Mouse (Mus musculus): ENCODE measurements around the gene Cpsf4l. TPM values are rescaled to one million over a fixed set of nuclear protein-coding genes. Genes with fewer than 3 reads are reported as not detected.

Cpsf4l gene
- total RNA-seq, 2 experiments from 2014 or later, result not detected

DNA sequence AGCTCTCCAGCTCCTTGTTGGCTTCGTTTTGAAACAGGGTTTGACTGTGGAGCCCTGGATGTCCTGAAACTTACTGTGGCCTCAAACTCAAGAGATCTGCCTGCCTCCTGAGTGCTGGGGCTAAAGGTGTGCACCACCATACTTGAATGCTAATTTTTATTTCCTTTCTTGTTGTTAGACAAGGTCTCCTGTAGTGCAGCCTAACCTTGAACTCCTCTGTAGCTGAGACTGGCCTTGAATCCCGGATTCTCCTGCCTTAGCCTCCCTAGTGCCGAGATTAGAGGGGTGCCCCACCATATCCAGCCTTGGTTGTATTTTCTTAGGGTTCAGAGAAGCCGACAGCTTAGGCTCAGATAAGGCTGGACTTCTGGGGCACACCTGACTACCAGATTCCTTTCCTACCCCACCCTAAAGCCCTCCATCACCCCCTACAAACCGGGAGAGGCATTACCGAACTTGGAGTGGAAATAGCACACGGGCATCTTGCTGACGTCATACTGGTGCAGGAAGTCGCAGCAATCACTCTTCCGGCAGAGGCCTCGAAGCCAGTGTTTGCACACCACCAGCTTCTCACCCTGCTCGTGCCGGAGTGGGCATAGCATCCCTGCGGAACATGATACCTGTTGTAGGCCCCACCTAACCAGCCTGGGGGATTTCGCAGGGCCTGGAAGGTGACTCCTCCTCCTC lies 3.7 kb downstream of the Cpsf4l start:
- no peak for DNase-seq (ENCODE audit: low spot score in 2 of 2)

DNA sequence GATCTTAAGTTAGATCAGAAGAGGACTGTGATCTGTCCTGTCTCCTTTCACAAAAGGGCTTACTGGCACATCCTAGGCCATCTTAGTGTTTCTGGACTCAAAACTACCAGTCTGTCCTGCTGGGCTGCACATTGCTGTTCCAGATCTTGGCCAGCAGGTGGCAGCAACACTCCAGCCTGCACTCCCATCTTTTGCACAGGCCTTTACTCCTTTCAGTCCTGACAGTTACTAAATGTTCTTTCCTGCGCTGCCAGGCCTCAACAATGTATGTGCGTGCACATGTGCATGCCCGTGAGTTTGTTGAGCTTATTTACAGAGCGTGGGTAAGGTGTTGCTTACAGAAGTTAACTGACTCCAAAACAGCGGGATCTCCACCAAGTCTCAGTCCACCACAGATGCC lies 6.1 kb downstream of the Cpsf4l start:
- DNase-seq (ENCODE audit: low spot score in 2 of 2), result peak; percentile 75 to 89

DNA sequence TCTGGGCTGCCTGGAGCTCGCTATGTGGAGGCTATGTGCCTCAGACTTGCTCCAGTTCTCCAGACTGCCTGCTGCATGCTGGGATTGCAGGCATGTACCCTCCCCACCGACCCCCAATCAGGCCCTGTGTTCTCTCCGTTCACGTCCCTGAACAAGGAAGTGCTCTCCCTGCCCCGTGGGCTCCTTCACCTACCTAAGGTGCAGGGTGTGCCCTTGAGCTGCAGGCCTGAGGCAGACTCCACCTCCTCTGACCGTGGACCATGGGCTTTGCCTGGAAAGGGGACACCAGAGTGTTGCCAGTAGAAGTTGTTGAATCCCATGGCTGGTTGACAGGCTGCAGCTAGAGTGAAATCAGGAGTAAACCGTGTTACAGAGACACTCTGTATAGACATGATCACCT lies 10.2 kb downstream of the Cpsf4l start:
- no peak for DNase-seq (ENCODE audit: low spot score in 2 of 2)

DNA sequence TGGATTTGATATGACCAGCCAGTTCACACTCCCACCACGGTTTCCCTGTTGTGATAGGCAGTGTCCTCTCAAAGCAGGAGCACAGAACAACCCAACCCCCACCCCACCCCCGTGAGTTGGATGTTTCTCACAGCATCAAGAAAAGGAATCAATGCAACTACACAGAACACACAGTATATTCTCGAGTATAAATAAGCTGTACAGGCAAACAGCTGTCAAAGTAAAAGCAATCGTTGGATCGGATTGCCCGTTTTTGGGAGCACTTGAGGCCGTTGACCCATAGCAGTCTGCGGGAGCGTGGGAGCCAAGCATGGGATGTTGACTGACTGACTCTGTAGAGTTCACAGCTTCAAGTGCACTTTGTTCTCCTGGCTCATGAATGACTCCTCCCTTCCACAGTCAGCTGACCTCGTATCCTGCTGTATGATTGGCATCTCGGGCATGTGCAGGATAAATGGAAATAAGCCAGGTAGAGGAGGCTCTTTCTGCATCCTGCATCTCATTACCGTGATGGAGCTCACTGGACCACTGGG lies 11.7 kb downstream of the Cpsf4l start:
- no peak for DNase-seq (ENCODE audit: low spot score in 2 of 2)

DNA sequence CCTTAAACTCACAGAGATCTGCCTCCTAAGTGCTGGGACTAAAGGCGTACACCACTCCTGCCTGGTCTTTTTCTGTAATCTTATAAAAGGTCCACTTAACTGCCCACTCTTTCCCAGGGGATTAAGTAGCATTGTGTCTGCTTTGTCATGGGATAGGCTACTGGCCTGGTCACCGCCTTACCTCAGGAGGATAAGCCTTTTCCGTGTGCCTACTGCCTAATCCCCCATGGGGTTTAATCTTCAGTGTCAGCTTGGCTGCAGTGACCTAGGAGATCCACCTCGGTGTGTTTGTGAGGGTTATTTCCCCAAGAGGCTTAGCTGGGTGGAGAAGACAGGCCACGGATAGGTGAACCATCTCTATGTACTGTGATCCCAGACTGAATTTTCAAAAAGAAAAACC lies 12.2 kb downstream of the Cpsf4l start:
- DNase-seq (ENCODE audit: low spot score in 2 of 2), result no peak

DNA sequence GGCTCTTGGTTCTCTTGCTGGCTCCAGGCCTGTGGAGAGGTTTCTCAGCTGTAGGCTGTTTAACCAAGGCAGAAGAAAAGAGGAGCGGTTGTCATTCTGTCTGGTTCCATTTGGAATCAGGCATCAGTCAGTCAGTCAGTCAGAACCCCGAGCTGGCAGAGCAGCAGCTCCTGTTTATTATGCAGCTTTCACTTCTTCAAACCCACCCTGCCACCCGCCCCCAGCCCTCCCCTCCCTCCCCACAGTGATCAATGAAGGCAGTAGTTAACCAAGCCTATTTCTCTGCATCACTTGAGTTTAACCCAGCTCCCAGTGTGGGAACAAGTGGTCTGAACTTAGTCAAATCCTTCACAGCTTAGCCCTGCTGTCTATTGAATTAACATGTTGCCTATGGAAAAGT lies 18.0 kb downstream of the Cpsf4l start:
- DNase-seq (ENCODE audit: low spot score in 2 of 2), result no peak

DNA sequence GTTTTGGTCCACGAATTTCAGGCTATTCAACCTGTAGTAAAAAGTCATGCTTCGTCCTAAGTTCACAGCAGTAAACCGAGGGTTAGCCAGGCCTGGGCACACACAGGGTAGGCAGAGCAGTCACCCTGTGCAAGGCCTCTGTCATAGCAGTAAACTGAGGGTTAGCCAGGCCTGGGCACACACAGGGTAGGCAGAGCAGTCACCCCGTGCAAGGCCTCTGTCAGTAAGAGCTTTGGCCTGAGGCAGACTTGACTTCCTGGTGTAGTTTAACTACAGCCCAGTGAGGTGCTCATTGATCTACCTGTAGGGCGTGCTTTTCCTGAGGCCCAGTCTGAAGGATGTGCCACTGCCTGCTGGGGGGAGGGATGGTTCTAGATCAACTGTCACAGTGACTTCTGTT lies 18.5 kb downstream of the Cpsf4l start:
- no peak for DNase-seq (ENCODE audit: low spot score in 2 of 2)

DNA sequence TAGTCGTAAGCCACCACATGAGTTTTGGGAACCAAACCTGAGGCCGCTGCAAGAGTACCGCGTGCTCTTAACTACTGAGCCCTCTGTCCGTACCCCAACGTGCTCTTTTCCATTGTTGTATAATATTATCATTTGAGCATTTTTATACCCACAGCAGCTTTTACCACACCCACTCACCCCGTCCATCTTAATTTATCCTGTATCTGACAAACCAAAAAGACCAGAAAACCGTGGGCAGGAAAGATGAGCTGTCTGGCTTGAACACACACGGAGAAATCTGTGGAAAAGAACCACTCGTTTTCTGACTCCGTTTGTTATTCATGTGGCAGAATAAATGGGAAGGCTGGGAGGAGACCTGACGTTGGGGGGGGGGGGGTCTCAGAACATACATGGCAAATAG lies 19.3 kb downstream of the Cpsf4l start:
- peak in 1 of 2 experiments; percentile 73 for DNase-seq (ENCODE audit: low spot score in 2 of 2)

DNA sequence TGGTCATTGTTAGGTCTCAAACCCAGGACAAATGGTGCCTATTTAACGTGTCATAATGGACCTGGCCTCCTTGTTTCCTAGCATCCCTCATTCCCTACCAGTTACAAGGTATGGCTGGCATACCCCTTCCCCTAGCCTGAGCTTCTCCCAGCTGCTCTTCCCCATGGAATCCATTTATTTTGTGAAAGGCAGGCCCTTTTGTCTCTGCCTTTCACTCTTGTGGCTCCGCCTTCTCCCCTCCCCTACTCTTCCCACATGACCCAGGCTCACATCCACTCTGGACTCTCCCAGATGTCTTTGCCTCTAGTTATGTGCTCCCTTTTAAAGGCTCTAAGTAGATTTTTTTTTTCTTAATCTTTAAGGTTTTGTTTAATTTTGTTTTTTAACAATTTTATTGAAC lies 22.8 kb downstream of the Cpsf4l start:
- no peak for DNase-seq (ENCODE audit: low spot score in 2 of 2)

DNA sequence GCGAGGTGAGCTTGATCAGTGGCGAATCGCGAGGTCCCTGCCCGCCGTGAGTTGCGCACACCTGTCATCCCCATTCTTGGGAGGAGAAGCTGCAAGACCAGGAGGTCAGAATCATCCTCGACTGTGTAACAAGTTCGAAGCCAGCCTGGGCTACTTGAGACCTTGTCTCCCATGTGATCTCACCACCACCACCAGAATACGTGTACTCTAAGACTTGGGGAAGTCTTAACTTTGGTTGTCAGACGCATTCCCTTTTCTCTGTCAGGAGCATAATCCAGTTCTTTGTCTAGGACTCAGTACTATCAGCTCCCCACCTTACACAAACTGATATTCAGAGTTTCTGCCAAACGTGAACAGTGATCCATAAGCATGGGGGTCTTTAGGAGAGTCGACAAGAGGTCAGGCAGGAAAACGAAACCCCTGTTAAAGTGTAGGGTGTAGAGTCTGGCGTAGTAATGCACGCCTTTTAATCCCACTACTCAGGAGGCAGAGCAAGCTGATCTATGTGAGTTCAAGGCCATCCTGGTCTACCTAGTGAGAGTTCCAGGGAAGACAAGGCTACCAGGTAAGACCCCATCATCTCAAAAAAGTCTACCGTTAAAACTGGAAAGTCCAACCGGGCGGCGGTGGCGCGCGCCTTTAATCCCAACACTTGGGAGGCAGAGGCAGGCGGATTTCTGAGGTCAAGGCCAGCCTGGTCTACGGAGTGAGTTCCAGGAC lies 24.9 kb downstream of the Cpsf4l start:
- no peak for DNase-seq (ENCODE audit: low spot score in 2 of 2)

DNA sequence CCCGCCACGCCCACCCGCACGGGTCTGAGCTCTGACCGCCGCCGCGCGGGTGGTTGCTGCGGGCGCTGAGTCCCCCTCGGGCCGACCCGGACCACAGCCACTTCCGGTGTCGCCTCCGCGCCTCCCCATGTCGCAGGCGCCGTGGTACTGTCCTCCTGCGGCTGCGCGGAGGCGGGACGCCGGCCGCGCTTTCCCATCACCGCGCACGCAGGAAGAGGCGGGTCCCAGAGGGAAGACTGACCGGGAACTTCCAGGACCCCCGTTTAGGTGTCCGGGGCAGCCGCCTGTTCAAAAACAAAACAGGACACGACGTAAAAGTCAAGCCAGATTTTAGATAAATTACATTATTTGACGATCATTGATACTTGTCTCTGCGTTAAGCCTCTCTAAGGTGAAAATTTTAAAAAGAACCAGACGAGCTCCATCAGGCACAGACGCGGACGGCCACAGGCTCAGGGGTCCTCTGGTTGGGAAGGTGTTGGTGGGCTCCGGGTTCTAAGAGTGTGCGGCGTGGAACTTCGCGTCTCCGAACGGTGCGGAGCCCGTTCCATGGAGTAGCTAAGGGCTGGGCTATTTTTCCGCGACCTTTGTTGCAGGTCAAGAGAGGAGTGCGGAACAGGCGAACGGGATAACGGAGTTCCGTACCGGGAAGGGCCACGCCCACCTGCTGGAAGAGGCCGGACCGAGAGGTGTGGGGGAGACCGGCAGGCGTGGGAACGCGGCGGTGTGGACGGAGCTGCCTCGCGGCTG lies 25.7 kb downstream of the Cpsf4l start, which contains the start of the genes Fam104a and D11Wsu47e:
Gene Fam104a, minus strand, starts transcription at position 199 of the 750 bp plus-strand sequence.
Gene D11Wsu47e, plus strand, starts transcription at position 456 of the 750 bp plus-strand sequence.
- peak; percentile 94 to 96 for DNase-seq (ENCODE audit: low spot score in 2 of 2)

DNA sequence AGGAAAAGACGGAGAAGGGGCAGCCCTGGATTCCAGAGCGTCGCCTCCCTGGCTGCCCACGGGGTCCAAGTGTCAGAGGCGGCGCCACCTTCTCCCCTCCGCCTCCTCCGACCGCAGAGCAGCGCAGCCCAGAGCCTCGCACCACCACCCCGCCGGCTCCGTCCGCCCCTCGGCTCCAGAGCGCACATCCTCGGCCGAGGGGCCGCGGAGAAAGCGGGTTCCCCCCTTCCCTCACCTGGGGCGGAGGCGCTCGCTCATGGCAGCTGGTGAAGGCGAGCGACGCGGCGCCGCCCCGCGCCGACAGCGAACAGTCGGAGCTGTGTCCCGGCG lies 26.2 kb downstream of the Cpsf4l start:
- DNase-seq (ENCODE audit: low spot score in 2 of 2), result no peak

DNA sequence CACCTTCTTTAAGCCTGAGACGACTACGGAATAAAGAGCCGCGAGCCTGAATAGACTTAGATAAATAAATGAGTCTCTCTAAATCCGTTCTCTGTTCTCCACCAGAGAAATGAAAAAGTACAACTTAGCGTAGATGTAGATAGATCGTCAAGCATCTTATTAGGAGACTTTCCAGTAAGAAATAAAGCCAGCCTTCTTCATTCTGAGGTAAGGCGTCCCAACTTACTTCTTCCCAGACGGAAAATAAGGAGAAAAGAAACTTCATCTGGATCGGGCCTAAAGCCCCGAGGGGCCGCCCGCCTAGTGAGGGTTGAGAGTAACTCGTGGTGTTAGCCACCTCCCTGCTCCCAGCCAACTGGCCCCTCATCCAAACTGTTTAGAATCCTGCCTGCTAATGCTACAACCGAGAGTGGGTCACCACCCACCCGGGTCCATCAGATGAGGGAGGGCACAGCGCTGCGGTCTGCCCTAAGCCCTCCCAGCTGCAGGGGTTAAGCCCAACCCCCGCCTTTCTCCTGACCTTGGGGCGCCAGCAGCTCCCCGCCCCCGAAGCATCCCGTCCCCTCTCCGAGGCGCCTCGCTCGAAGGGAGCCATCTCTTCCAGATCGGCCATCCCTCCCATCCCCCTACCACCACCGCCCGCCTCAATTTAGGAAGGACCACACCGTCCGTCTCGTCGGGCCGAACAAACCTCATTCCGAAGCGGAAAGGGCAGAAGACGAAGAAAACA lies 26.8 kb downstream of the Cpsf4l start:
- DNase-seq (ENCODE audit: low spot score in 2 of 2), result no peak

DNA sequence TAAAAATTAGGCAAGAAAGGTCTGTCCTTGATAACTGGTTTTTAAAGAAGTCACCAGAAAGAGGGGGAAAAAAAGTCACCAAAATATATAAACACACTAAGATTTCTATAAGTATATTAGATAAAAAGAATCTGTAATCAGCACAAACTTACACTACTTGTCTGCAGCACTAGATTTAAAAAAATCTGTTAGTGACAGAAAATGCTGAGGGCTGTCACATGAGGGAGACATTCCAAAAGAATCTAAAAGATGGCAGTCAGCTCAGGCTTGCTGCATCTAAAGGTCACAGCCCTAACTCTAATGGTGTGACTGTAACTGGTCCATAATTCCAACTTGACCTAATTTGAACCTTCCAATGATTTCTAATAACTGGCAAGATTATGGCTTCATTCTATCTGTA lies 27.8 kb downstream of the Cpsf4l start:
- no peak for DNase-seq (ENCODE audit: low spot score in 2 of 2)

DNA sequence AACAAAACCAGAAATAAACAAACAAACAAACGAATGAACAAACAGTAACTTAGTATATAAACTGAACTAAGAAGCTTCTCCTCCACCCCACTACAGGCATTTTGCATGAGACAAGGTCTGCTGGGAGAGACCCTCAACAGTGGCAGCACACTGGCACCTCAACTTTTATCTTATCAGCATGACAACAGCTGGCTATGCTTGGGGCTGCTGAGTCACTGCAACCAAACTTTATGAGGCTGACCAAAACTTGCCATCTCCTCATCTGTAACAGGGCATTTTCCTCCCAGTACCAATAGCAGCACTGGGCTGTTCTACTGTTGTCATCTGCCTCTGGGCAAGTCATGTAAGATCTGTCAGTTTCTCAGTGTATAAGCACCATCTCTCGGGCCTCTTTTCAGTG lies 28.9 kb downstream of the Cpsf4l start:
- no peak for DNase-seq (ENCODE audit: low spot score in 2 of 2)

DNA sequence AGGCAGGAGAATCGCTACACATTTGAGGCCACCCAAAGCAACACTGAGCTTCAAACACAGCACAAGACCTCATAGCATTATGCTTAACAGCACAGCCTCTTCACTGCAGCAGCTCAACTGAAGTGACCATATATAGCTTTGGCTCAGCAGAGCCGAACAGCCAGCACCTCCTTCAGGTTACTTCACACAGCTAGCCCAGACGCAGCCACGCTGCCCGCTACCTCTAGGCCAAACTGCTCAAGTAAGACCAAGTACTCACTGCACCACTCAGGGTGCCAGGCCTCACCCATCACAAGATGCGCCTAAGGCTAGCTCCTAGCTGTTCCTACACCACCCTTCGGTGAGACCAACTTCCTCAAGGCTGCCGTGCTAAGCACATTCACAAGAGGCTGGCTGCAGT lies 31.4 kb downstream of the Cpsf4l start:
- DNase-seq (ENCODE audit: low spot score in 2 of 2), result no peak

DNA sequence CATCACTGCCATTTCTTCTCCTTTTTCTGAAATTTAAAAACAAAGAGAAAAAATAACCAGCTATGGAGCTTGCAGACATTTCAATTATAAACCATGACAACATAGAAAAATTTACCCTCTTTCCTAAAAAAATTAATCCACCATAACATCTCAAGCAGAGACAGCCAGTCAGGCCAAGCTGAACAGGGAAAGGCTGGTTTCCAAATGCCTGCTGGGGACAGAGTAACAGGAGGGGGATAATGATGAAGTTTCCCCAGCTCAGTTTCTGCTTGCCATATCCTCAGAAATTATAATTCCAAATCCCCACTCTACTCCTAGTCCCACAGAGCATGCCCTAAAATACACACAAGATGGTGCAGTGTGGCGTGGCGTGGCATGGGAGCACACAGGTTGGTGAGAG lies 32.4 kb downstream of the Cpsf4l start:
- DNase-seq (ENCODE audit: low spot score in 2 of 2), result no peak

DNA sequence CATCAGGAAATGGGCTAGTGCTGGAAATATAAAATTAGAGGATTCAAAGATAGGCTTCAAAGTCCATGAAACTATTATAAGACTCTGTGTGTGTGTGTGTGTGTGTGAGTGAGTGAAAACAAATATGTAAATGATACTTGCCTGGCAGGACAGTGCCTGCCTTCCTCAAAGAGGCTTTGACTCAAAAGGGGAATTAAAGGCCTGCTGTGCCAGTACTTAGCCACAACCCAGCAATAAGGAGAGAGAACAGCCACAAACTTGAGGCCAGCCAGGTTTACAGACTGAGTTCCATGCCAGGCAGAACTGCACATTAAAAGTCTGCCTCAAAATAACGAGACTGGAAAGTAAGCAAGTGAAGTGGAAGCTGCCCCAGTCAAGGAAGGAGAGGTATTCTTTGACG lies 33.0 kb downstream of the Cpsf4l start:
- DNase-seq (ENCODE audit: low spot score in 2 of 2), result no peak

DNA sequence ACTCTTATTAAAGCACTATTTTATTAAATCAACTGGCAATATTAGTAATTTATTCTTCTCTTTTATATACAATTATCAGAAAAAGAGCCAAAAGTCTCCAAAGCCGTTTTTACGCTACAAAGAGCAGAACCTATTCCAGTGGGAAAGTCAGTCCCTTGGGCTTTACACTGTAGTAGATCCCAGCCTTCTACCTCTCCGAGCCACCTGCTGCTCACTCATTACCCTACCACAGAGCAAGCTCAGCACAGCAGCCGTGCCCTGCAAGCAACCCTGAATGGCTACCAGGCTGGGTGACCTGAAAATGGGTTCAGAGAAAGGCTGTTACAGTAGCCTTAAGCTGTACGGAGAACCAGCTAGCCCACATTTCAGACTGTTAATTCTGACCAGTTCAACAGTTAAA lies 35.2 kb downstream of the Cpsf4l start:
- DNase-seq (ENCODE audit: low spot score in 2 of 2), result no peak

DNA sequence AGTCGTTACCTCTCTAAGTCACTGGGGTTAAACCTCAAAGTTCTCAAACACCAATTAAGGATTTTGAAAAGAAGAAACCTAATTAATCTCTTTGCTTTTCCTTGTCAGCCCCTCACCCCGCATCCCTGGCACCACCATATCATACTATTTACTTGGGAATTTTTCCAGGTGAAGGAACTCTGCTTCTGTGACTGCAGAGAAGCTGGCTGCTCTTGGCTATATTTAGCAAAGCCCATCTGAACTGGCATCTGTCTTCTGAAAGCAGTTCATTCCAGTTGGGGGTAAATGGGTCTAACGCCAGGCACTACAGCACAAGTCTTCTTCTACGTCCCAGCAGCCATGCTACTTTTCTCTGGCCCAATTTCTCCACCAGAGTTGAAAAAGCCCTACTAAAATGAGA lies 36.2 kb downstream of the Cpsf4l start:
- peak in 1 of 2 experiments; percentile 57 for DNase-seq (ENCODE audit: low spot score in 2 of 2)

DNA sequence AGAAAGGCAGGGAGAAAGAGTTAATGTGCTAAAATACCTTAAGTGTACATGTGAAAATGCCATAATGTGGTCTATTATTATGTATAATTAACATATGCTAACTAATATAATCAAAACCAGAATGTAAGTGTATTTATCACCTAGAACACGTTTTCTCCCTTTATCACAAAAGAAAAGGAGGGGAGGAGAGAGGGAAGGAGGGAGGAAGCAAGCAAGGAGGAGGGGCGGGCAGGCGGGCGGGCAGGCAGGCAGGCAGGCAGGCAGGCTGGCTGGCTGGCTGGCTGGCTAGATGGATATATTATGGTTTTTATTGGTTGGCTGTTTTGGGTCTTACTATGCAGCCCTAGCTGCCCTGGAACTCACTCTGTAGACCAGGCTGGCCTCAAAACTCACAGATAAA lies 40.1 kb downstream of the Cpsf4l start:
- DNase-seq (ENCODE audit: low spot score in 2 of 2), result no peak
